Mouse (Mus musculus) myocyte (in vitro differentiated cells): Measurements from ENCODE around the gene Agpat4. TPM values are rescaled to one million over a fixed set of nuclear protein-coding genes. Genes with fewer than 3 reads are reported as not detected.

ENCODE experiments used
- H3K27me3 ChIP-seq: one replicate; pipeline ENCODE4 v1.6.1; 2011; ENCODE audit not compliant: control insufficient read depth, insufficient read depth, insufficient read length
- H3K36me3 ChIP-seq: one replicate; pipeline ENCODE4 v1.6.1; 2011; ENCODE audit not compliant: control insufficient read depth, insufficient read depth
- H3K4me2 ChIP-seq: one replicate; pipeline ENCODE4 v1.6.1; 2011; ENCODE audit warnings: low read depth, control low read depth
- H3K4me3 ChIP-seq: one replicate; pipeline ENCODE4 v1.5.1; 2011; ENCODE audit warnings: mild to moderate bottlenecking, control low read depth, moderate library complexity
- H3K79me2 ChIP-seq: one replicate; pipeline ENCODE4 v1.6.1; 2011; ENCODE audit not compliant: control insufficient read depth, insufficient read depth
- H3ac ChIP-seq: one replicate; pipeline ENCODE4 v1.6.1; 2011; ENCODE audit not compliant: control insufficient read depth, insufficient read length
- CEBPB ChIP-seq: IDR thresholded peaks from 2 replicates; pipeline ENCODE4 v1.6.1; 2011; ENCODE audit warnings: mild to moderate bottlenecking, moderate library complexity; ENCODE audit not compliant: poor library complexity, insufficient read depth, severe bottlenecking
- E2F4 ChIP-seq: IDR thresholded peaks from one replicate; pipeline ENCODE4 v1.6.1; 2011; ENCODE audit warnings: mild to moderate bottlenecking, control low read depth, moderate library complexity; ENCODE audit not compliant: insufficient read depth
- MAX ChIP-seq: IDR thresholded peaks from one replicate; pipeline ENCODE4 v1.6.1; 2011; ENCODE audit warnings: low read depth, mild to moderate bottlenecking, control low read depth
- MYOD1 ChIP-seq, 3 experiments: IDR thresholded peaks; one replicate each; pipeline ENCODE4 v1.6.1; 2011; ENCODE audit warnings: control low read depth in 2 of 3, low read depth in 2 of 3, mild to moderate bottlenecking in 2 of 3, moderate library complexity in 1 of 3; ENCODE audit not compliant: insufficient read length in 2 of 3, control insufficient read depth in 1 of 3
- MYOG ChIP-seq, 3 experiments: IDR thresholded peaks; one replicate each; pipeline ENCODE4 v1.6.1; 2011; ENCODE audit warnings: control low read depth in 2 of 3, low read depth in 2 of 3, mild to moderate bottlenecking in 2 of 3; ENCODE audit not compliant: insufficient read length in 2 of 3, control insufficient read depth in 1 of 3, insufficient read depth in 1 of 3
- POLR2A ChIP-seq: IDR thresholded peaks from one replicate; pipeline ENCODE4 v1.6.1; 2011; ENCODE audit warnings: low read depth, mild to moderate bottlenecking, control low read depth, moderate library complexity; ENCODE audit not compliant: insufficient read length
- POLR2AphosphoS2 ChIP-seq: IDR thresholded peaks from one replicate; pipeline ENCODE4 v1.6.1; 2011; ENCODE audit warnings: low read depth, control low read depth; ENCODE audit not compliant: insufficient read length
- REST ChIP-seq: IDR thresholded peaks from one replicate; pipeline ENCODE4 v1.6.1; 2011; ENCODE audit warnings: mild to moderate bottlenecking, control low read depth, moderate library complexity; ENCODE audit not compliant: insufficient read depth, insufficient read length
- SRF ChIP-seq: IDR thresholded peaks from one replicate; pipeline ENCODE4 v1.6.1; 2011; ENCODE audit warnings: low read depth; ENCODE audit not compliant: control insufficient read depth, insufficient read length
- TCF12 ChIP-seq: IDR thresholded peaks from one replicate; pipeline ENCODE4 v1.6.1; 2011; ENCODE audit warnings: mild to moderate bottlenecking, control low read depth; ENCODE audit not compliant: poor library complexity, insufficient read depth, severe bottlenecking
- TCF3 ChIP-seq: IDR thresholded peaks from one replicate; pipeline ENCODE4 v1.6.1; 2011; ENCODE audit warnings: low read depth, control low read depth; ENCODE audit not compliant: insufficient read length
- USF1 ChIP-seq: IDR thresholded peaks from one replicate; pipeline ENCODE4 v1.6.1; 2011; ENCODE audit warnings: low read depth, mild to moderate bottlenecking, control low read depth, moderate library complexity
- polyA plus RNA-seq: library from polyadenylated mRNA; unstranded; fragments of >200 nt; fragmentation: generic; extraction: Trizol; gene quantifications from one replicate; pipeline ENCODE4 v1.2.1, GENCODE M21; 2012; ENCODE audit warnings: missing spikeins

Gene Agpat4
- polyA plus RNA-seq, 1 experiment = 35.8 TPM

GRCm38 (mm10) chr17:12165701-12166100, 47.2 kb downstream of the Agpat4 start:
- H3K27me3 ChIP-seq = no peaks in the 10 kb centered on the region
- no peaks in the 10 kb centered on the region for H3K36me3 ChIP-seq
- TF ChIP-seq POLR2AphosphoS2 (no peak), MAX (no peak), POLR2A (no peak), REST (no peak), E2F4 (no peak), SRF (no peak)
- no peak overlapping the region for H3ac ChIP-seq
- H3K4me2 ChIP-seq = no peak overlapping the region
- no peak overlapping the region for H3K4me3 ChIP-seq
- peaks cover 12% of the 10 kb centered on the region for H3K79me2 ChIP-seq

GRCm38 (mm10) chr17:12168536-12168935, 50.0 kb downstream of the Agpat4 start:
- no peak overlapping the region for H3ac ChIP-seq
- peak overlapping the region; percentile 10 for H3K4me2 ChIP-seq
- no peak for TF ChIP-seq TCF3
- no peak for TF ChIP-seq TCF12
- TF ChIP-seq CEBPB = no peak
- no peak for TF ChIP-seq MYOD1 (IDR thresholded peaks at IDR 0.05; ENCODE audit: control insufficient read depth in 1 of 3, insufficient read length in 2 of 3, low read depth in 2 of 3)
- no peak for TF ChIP-seq SRF
- no peak for TF ChIP-seq E2F4
- TF ChIP-seq MAX = no peak
- TF ChIP-seq USF1 = no peak
- no peak for TF ChIP-seq REST
- TF ChIP-seq MYOG (IDR thresholded peaks at IDR 0.05; ENCODE audit: control insufficient read depth in 1 of 3, insufficient read depth in 1 of 3, insufficient read length in 2 of 3, low read depth in 2 of 3) = no peak
- TF ChIP-seq POLR2A = no peak
- no peak for TF ChIP-seq POLR2AphosphoS2
- H3K4me3 ChIP-seq = no peak overlapping the region
- H3K27me3 ChIP-seq = no peaks in the 10 kb centered on the region
- H3K36me3 ChIP-seq = no peaks in the 10 kb centered on the region
- H3K79me2 ChIP-seq = peaks cover 21% of the 10 kb centered on the region

DNA sequence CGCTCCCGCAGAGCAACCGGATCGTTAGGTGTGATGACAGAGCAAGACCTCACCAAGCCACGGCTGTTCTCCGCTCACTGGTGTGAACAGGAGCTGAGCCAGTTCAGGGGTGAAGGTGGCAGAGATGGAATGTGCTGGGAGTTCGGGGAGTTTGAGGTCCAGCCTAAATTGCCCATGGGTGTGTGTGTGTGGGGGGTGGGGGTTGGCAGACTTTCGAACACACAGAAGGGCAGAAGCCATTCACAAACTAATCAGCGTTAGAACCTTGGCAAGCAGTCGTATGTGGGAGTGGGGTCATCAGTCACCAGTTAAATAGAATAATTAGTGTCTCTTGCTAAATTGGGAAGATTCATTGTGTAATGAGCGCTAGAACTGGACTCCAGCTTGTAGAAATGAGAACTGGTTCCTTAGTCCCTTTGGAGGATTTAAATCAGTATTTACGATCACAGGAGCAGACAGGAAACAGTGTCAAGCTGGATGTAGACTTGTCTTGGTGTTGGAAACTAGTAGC, 50.9 kb downstream of the Agpat4 start:
- no peaks in the 10 kb centered on the region for H3K36me3 ChIP-seq
- H3K4me3 ChIP-seq = no peak overlapping the region
- H3K27me3 ChIP-seq = no peaks in the 10 kb centered on the region
- H3K4me2 ChIP-seq = no peak overlapping the region
- H3K79me2 ChIP-seq = peaks cover 14% of the 10 kb centered on the region
- no peak for TF ChIP-seq E2F4
- TF ChIP-seq POLR2A = no peak
- TF ChIP-seq CEBPB = no peak
- no peak for TF ChIP-seq SRF
- no peak for TF ChIP-seq TCF12
- TF ChIP-seq USF1 = no peak
- no peak for TF ChIP-seq REST
- no peak for TF ChIP-seq MAX
- TF ChIP-seq MYOG (IDR thresholded peaks at IDR 0.05; ENCODE audit: control insufficient read depth in 1 of 3, insufficient read depth in 1 of 3, insufficient read length in 2 of 3, low read depth in 2 of 3) = no peak
- no peak for TF ChIP-seq TCF3
- TF ChIP-seq POLR2AphosphoS2 = no peak
- no peak for TF ChIP-seq MYOD1 (IDR thresholded peaks at IDR 0.05; ENCODE audit: control insufficient read depth in 1 of 3, insufficient read length in 2 of 3, low read depth in 2 of 3)
- H3ac ChIP-seq = no peak overlapping the region

- TF ChIP-seq USF1 (peak; percentile 62), E2F4 (no peak), SRF (no peak)
- no peak overlapping the region for H3K4me3 ChIP-seq
- peak overlapping the region; percentile 42 for H3K4me2 ChIP-seq
These were observed 52.4 kb downstream of the Agpat4 start for GRCm38 (mm10) chr17:12170791-12171497.

GRCm38 (mm10) chr17:12171666-12172065, 53.2 kb downstream of the Agpat4 start:
- Histone ChIP-seq H3K79me2 (peaks cover 10% of the 10 kb centered on the region), H3ac (no peak overlapping the region), H3K36me3 (no peaks in the 10 kb centered on the region), H3K4me3 (no peak overlapping the region), H3K27me3 (no peaks in the 10 kb centered on the region), H3K4me2 (no peak overlapping the region)
- TF ChIP-seq MYOD1 (IDR thresholded peaks at IDR 0.05; ENCODE audit: control insufficient read depth in 1 of 3, insufficient read length in 2 of 3, low read depth in 2 of 3) = no peak
- TF ChIP-seq POLR2AphosphoS2 = no peak
- no peak for TF ChIP-seq CEBPB
- TF ChIP-seq TCF3 = no peak
- TF ChIP-seq USF1 = no peak
- TF ChIP-seq E2F4 = no peak
- no peak for TF ChIP-seq MYOG (IDR thresholded peaks at IDR 0.05; ENCODE audit: control insufficient read depth in 1 of 3, insufficient read depth in 1 of 3, insufficient read length in 2 of 3, low read depth in 2 of 3)
- TF ChIP-seq POLR2A = no peak
- no peak for TF ChIP-seq SRF
- no peak for TF ChIP-seq REST
- no peak for TF ChIP-seq TCF12
- TF ChIP-seq MAX = no peak

More at GRCm38 (mm10) chr17:12170791-12171497, 52.4 kb downstream of the Agpat4 start:
- Histone ChIP-seq H3K27me3 (no peaks in the 10 kb centered on the region), H3K36me3 (no peaks in the 10 kb centered on the region), H3ac (no peak overlapping the region), H3K79me2 (peaks cover 10% of the 10 kb centered on the region)
